Mouse (Mus musculus): ENCODE measurements around the gene Zfp827. TPM values are rescaled to one million over a fixed set of nuclear protein-coding genes. Genes with fewer than 3 reads are reported as not detected.
"Not testable (repeated sequence)": the region's sequence is repeated elsewhere in the genome, so short reads cannot be mapped to it uniquely, and the experiment has no call there.

Gene Zfp827
- total RNA-seq, 2 experiments from 2014 or later = 27.6 to 28.2 TPM

DNA sequence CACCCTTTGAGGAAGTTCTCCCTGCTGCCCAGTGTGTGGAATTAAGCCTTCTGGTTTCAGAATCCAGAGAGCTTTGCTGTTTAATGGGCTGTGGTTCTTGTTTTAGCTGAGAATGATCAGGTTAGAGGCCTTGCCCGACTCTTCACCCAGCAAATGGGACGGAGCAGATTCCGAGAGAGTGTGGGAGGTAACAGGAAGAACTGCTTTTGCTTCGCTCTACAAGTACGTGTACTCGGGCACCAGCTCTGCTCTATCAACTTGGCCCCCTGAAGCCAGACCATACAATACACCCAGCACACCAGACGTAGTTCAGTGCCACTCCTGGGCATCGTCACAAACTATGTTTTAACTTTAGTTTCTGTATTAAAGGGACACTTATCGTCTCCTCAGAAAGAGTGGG lies 85.3 kb downstream of the Zfp827 start:
- no peak for DNase-seq

DNA sequence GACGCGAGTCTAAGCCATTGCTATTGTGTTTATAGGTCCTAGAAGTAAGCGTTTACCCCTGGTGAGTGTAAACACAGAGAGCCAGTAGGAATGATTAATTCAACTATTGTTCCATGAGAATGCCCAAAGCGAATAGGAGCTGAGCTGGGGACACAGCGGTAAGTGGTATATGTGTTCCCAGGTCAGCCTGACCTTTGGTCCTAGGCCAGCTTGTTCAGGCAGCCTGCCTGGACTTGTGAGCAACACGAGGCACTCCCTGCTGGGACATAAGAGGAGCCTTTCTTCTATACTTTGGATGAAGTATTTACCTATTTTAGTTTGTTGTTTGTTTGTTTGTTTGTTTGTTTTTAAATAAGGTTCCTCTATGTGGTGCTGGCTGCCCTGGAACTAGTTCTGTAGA lies 86.3 kb downstream of the Zfp827 start:
- DNase-seq = peak; percentile 26

DNA sequence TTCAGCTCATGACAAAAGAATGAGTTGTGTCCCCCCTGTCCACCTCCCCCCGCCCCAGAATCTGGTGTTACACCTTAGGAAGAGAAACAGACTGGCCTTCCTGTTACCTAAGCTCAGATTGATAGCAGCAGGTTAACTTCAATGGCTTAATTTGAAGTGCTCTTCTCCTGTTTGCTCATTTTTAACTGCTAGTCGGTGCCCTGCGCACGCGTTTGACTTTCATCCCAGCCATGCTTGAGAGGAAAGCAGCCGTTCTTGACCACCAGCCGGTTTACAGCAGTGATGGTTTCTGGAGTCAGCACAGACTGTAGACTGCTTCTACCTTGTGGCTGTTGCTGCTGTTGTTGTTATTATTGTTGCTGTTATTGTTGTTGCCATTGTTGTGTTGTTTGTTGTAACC lies 88.2 kb downstream of the Zfp827 start:
- DNase-seq = no peak

DNA sequence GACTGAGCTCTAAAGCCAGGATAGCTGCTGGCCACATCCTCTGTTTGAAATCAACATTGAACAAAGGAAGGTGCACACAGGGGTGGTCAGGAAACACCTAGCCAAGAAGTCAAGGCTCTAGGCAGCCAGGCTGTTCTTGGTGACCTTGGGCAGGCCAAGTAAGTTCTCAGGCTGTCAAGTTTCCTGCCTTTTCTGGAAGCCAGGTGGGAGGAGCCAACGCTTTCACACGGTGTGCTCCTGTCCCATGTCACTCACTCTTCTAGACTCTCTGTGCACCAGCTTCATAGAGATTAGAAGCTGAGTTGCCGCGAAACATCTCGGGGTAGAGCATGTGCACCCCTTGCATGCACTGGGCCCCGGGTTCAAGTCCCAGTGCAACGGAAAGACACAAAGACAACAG lies 89.5 kb downstream of the Zfp827 start:
- DNase-seq = no peak

DNA sequence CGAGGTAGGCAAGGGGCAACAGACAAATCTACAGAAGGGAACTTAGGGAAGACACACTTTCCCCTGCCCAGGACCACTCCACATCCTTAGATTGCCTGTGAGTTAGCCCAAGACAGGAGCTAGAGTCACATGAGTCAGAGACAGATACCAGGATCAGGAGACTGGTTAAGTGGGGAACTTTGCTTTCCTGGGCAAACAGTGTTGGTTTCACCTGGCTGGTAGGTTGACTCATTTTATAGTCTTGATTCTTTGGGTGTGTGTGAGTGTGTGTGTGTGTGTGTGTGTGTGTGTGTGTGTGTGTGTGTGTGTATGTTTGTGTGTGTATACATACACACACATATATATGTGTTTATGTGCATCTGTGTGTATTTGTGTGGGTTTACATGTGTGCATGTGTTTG lies 93.4 kb downstream of the Zfp827 start:
- DNase-seq = no peak

DNA sequence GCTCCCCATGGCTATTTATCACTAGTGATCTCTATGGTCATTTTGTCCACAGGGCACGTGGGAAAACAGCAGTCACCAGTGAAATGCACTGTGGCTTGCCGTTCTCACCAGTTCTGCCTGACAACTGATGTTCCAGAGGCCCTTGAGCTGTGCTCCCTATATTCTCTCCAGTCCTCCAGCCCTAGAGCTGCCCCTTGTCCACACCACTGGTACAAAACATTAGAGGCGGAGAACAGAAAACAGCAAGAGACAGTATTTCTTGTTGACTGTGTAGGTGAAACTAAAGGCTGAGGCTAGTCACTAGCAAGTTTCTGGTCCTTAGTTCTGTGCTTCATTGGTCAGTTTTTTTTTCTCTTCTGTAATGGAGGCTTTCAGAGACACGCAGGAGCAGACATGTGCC lies 96.0 kb downstream of the Zfp827 start:
- DNase-seq = no peak

DNA sequence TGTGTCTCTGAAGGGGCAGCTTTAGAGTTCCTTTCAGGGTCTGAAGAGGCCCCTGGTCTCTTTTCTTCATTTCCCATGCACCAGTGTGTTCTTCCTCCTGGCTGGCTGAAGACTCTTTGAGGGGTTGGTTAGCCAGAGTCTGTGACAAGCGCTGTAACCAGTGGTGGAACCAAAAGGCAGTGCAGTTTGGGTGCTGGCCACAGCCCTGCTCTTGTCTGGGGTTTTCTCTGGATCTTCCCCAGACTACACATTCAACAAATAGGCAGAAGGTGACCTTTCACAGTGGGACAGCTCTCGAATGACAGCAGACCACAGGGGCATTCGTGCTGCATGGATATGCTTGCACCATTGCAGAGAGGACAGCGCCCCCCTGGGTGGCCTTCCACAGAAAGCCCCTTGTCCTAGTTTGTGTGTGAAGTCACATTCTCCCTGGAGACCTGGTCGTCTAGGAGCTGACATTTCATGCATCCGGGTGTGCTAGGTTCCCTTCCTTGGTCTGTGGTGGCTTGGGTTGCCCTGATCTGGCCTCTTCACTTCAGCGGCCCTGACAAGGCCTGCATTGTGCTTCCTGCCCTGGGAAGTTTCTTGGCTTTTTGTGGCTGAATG lies 99.1 kb downstream of the Zfp827 start:
- DNase-seq = no peak

DNA sequence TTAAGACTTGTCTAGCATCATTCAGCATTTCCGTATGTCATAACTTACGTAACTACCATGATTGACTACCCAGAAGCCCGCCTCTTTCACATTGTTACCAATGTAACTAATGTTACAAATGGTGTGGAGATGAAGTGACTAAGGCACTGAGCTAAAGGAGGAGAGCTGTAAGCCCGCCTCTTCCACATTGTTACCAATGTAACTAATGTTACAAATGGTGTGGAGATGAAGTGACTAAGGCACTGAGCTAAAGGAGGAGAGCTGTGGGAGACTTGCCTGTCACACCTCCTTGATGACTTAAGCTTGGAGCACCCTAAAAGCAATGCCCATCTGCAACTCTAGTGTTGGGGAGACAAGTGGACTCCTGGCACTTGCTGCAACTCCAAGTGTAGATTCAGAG lies 100.3 kb downstream of the Zfp827 start:
- DNase-seq = not testable (repeated sequence)

DNA sequence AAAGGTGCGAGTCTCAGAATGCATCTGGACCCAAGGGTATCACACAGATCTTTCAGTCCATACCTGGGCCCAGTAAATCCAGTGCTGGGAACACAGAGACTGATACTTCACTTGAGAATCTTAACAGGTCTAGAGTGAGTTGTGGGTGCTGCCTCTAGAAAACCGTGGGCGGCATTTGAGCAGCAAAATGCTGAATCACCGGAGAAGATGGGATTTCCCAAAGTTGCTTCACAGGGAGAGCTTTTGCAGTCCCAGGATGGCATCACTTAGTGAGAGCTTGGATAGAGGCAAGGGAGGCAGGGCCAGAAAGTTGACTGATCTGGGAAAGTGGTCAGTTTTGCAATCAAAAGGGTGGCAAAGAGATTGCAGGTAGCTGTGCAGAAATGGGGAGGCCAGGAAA lies 111.4 kb downstream of the Zfp827 start:
- no peak for DNase-seq

DNA sequence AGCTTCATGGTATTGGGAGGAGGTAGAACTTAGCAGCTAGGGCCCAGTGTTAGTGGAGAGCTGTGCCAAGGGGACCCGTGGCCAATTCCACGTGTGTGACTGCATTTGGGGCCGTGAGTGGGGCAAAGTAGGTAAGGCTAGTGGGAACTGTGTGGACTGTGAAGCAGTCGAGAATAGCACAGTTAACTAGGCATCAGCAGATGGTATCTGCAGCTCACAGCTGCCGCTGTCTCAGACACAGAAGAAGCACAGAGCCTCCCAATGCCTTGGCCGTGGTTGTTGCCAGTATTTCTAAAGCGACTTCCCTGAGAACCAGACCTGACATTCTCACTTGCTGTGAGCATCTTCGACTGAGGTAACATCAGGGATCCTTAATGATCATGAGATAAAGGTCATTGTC lies 112.7 kb downstream of the Zfp827 start:
- no peak for DNase-seq

DNA sequence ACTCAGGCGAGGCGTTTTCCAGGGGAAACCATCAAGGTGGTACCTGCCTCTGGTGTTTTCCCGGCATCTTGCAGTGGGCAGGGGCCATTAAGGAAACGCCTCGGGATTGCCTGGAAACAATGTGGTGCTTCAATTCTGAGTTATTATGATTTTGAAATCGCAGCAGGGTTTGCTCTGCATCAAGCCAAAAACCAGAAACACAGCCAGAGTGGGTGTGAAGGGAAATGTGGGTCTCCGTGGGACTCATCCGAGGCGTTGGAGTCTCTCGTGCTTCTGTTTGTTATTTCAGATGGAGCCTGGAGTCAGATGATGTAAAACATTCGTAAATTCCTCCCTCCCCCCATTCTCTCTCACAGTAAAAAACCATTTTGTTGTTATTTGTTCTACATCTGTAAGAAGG lies 113.4 kb downstream of the Zfp827 start:
- no peak for DNase-seq

DNA sequence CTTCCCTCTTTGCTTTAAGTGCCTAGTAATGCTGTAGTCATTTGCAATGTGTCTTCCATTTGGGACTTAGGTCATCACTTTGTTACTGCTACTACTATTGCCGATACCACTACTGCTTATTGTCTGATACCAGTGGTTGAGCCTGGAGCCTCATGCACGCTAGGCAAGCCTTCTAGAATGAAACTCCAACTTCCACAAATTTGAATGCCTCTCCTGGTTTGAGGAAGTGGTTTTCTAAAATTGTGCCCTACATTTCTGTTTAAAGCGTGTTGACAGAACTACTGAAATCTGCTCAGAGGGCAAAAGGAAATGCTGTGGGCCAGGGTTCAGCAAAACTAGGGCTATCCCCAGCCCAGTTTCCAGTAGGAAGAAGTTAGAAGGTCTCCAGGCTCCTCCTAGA lies 115.5 kb downstream of the Zfp827 start:
- DNase-seq = no peak

DNA sequence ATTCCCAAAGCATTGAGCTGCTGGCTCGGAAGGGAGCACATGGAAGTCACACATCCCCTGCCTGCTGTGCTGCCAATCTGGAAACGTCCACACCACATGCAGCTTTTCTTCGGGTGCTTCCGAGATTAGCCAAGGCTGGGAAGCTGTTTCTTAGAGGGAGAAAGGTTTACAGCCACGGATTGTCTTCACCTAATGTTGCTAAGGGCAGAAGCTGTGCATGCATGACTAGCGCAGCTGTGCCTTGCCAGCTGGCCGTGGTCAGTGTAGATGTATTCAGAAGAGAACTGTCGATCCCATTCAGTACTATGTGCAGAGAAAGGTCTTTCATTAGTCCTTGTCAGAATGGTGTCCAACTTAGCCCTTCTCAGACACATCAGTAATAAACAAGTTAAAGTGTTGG lies 117.0 kb downstream of the Zfp827 start:
- DNase-seq = no peak

DNA sequence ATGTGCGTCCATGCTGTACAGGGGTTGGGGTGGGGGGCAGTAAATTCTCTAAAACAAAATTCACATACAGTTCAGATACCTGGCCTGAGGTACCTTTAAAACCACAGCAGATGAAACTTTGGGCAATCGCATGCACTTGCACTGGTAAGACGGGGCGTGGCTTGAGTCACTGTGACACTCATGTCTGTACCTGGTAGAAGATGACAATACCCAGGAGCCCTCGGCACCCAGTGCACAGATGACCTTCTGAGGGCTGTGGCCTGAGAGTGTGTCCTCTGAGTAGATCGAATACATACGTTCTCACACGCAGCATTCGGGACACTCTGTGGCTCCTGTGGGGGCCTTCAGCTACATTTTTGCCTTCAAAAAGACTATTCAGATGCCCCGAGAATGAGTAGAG lies 117.4 kb downstream of the Zfp827 start:
- DNase-seq = no peak

DNA sequence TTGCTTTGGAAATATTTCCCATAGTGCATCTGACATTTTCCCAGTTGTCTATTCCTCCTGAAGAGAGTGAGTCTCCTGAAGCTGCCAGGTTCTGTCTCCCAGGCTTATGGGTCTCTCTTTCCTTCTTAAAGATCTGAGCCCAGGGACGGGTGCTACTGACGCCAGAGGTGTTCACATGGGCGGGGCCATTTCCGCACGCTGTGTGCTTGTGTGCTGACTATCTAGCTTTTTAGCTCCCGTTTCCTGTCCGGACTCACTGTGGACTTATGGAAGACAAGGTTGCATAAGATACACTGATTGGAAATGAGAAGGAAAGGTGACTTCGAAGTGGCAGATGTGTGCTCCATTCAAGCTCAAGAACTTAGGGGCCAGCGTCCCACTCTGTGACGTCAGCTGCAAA lies 120.6 kb downstream of the Zfp827 start:
- no peak for DNase-seq

DNA sequence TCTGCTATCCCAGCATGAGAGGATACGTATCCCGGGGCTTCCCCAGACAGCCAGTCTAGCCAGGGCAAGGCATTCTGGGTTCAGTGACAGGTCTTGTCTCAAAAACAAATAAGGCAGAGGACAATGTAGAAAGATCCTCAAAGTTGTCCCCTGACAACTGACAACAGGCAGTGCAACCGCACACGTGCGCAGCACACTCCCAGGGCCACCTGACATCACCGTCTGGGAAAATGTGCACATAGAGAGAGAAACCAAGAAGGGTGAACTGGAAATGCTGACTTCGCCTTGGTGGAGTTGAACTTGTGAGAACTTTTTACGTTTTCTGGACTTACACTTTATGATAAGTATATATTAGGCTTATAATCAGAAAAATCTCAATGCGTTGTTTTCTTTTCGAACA lies 121.6 kb downstream of the Zfp827 start:
- DNase-seq = no peak

DNA sequence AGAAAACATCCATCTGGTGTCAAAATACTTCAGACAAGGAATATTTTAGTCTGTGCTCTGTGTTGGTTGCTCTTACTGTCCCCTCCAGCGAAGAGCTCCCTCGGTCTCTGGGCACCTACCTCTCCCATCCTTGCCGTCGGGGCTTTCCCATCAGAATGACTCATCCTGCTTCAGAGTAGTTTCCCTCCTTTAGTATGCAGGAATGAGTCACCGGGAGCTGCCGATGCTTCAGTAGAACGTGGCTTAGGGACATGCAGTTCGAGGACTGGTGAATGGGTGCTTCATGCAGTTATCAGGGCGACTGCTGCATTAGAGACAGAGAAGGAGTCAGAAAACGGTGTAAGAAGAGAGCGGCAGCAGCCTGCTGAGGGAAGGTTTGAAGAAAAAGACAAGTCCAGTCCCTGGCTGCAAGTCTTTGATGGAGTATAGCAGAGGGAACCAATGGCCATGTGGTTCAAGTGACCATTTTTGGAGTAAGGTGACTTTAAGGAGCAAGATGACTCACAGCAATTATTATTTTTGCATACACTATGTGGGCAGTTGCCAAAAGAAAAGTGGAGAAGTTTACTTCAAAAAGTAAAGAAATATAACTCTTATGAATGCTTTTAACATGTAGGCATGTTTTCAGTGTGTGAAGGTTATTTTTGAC lies 122.4 kb downstream of the Zfp827 start:
- no peak for DNase-seq

DNA sequence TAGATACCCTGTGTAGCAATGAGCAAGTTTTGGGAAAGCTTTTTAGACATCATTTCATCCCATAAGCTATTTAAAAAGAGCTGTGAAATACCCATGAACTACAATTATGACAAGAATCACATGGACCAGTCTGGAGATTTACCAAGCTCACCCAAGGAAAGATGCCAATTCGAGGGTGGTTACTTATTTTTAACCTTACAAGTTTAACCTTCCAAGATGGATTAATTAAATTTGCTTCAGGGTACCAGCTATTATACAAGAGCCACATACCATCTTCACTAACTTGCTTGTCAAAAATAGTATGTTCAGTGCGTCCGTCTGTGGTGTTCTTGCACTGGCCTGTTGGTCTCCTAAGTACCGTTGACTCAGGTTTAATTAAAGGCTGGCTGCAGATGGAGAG lies 123.4 kb downstream of the Zfp827 start:
- no peak for DNase-seq

DNA sequence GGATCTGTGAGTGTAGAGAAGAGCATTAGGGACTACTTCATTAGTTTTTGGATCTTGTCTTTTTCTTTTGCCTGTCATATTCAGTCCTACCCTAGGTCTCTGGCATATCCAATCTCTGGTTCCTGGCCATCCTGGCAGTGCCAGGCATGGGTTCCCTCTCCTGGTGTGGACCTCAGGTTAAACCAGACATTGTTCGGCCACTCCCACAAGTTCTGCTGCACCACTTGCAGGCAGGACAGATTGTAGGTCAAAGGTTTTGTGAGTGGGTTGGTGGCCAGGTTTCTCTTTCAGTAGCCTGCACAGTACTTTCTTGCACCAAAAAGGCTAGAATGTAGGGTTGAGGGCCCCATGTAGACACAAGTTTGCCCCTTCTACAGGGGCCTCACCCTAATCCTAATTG lies 125.0 kb downstream of the Zfp827 start:
- no peak for DNase-seq

DNA sequence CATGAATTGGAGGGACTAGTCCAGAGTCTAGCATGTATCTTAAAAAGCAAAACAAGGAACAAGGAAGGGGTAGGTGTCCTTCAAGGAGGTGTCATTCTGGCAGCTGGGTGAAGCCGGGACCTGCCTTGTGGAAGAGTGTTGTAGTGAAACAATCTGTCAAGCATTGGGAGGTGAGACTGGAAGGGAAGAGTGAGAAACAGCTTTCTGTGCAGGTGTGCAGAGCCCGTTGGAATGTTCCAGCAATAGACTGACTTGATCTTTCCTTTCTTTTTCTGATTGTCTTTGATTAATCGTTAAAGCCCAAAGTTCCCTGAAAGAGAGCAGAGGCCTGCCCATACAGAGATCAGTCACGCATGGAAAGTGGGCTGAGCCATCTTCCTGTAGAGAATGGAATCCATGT lies 125.4 kb downstream of the Zfp827 start:
- DNase-seq = no peak

DNA sequence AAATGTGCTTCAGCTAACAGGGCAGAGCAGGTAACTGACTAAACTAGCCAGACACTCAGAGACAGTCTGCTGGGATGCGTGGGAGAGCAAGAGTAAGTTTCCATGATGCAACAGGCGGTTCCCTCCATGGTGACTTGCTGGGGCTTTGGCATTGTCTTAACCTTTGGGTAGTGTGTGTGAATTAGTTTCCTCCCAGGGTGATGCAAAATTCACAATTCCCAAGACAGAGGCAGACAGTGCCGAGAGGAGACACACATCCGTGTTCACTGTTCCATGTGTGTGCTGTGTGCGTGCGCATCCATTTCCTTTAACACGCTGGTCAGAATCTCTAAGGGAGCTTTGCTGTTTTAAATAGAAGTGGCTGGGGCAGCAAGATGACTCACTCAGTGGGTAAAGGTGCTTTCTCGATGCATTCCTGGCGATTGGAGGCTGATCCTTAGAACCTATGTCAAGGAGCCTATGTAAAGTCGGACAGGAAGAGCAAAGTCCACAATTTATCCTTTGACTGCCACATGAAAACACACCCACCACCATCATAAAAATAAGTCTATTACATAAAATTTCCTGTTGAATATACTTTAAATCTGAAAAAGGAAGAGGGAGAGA lies 127.4 kb downstream of the Zfp827 start:
- DNase-seq = no peak

DNA sequence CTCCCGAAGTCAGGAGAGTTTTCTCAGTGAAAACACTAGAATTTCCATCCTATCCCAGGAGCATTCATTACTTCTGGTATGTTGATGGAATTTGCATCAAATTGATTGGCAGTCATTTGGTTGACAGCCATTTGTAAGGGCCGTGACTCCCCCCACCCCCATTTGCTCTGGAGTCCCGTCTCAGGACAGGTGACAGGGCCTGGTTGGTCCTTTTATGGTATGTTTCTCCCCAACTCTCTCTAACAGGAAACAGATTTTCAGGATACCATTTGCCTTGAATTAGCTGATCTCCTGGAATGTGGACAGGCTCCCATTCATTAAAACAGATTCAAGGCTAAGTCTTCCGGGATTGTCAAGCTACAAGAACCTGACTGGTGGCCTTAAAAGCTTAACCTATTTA lies 129.1 kb downstream of the Zfp827 start:
- no peak for DNase-seq

DNA sequence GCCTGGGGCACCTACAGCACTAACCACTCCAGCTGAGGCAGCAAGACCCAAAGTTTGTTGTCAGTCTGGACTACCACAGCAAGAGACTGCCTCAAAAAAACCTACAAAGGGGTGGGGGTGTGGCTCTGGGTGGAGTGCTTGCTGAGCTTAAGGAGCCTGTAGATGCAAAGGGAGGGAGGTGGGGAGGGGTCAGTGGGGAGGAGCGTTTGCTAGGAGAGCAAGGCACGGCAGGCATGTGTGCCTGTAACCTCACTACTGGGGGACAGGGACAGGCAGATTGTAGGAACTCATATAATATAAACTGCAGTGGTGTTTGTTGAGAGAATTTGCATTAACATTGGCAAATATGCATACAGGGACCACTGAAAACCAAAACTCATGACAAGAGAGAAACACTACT lies 130.1 kb downstream of the Zfp827 start:
- DNase-seq = no peak

DNA sequence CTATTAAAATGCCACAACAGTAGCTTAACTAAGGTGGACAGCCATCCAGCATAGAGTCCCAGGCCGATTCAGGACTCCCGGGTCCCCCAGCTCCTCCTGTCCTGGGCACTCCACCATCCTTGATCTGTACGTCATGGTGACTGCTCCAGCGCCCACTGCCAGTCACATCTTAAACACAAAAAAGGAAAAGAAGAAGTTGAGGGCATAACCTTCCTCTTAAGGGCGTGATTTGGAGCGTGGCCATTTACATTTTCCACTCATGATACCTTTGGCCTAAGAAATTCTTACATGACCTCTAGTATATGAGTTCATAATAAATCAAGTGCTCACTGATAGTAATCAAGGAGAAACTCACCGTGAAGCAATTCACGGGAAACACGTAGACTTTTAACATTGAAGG lies 131.2 kb downstream of the Zfp827 start:
- no peak for DNase-seq

DNA sequence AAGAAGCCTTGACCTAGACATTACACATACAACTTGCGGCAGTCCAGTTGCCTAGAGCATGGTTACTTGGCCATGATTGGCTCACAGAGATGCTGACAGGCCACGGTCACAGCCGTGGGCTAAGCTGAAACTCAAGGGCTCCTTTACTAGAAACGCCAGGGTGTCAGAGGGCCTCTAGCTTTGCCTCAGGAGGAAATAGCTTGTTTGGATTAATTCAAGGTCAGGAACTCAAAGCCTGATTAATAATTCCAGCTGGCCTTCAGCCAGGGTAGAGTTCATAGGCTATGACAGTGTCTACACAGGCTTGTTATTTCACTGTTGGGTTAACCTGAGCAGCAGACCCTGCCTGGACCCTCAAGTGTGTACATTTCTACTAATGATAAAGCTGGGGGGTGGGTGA lies 132.1 kb downstream of the Zfp827 start:
- DNase-seq = no peak
